Mouse (Mus musculus): Measurements from ENCODE around the gene Acot10.
"Not testable (repeated sequence)": the region's sequence is repeated elsewhere in the genome, so short reads cannot be mapped to it uniquely, and the experiment has no call there.

DNA sequence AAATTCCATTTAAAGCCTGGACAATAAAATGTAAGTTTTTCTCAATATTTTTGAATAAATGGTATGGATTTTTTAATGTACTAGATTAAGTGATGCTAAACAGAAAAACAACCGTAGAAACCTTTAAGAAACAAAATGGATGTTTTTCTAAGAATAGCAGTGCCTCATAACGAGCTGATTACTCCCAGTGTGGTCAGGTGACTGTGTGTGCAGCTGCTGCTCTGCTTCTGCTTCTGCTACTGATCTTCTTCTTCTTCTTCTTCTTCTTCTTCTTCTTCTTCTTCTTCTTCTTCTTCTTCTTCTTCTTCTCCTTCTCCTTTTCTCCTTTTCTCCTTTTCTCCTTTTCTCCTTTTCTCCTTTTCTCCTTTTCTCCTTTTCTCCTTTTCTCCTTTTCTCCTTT is 3.0 kb upstream of the Acot10 start:
- not testable (repeated sequence) for TF ChIP-seq CTCF (IDR thresholded peaks at IDR 0.05; ENCODE audit: control insufficient read depth, insufficient read depth, insufficient read length); MAX (IDR thresholded peaks at IDR 0.05); MYOD1 (IDR thresholded peaks at IDR 0.05; ENCODE audit: control insufficient read depth, insufficient read length, low read depth); FOSL1 (IDR thresholded peaks at IDR 0.05; ENCODE audit: insufficient read depth, low read length, poor library complexity, severe bottlenecking)
- peak; percentile 40 for TF ChIP-seq USF1 (IDR thresholded peaks at IDR 0.05; ENCODE audit: low read depth)
